Mouse (Mus musculus) heart, postnatal 0 days (tissue): ENCODE results near the gene Spsb3.

ENCODE experiments used
- CTCF ChIP-seq: IDR thresholded peaks from 2 replicates; pipeline ENCODE4 v1.5.1; 2016; ENCODE audit warnings: antibody characterized with exemption, control low read depth, low read depth
- EP300 ChIP-seq: IDR thresholded peaks from 2 replicates; pipeline ENCODE4 v1.6.1; 2016; ENCODE audit warnings: antibody characterized with exemption, low read depth

GRCm38 (mm10) chr17:24893276-24893675, 6.8 kb downstream of the Spsb3 start:
- TF ChIP-seq EP300 (no peak), CTCF (no peak)
